Mouse (Mus musculus): ENCODE measurements around the gene Tprkb. TPM values are rescaled to one million over a fixed set of nuclear protein-coding genes. Genes with fewer than 3 reads are reported as not detected.

Gene Tprkb
- 28.5 and 29.1 TPM in 2 replicates for polyA plus RNA-seq (2015; fragmentation: Nextera tagmentation; extraction: Ambion mirVana)

GRCm38 (mm10) chr6:85911587-85911986 lies at the start of gene Tprkb:
Tprkb (plus strand) TSS chr6:85911865.

GRCm38 (mm10) chr6:85869006-85869405 lies 42.7 kb upstream of the Tprkb start, which contains the start of gene Nat8f2:
Nat8f2 (minus strand) TSS chr6:85869158.

GRCm38 (mm10) chr6:85904642-85905061 lies 7.0 kb upstream of the Tprkb start, which contains the start of gene Nat8f4:
Nat8f4 (minus strand) TSS chr6:85904884.

GRCm38 (mm10) chr6:85915539-85916513 lies 4.2 kb downstream of the Tprkb start, which contains the start of gene Nat8f1:
Nat8f1 (minus strand) TSS chr6:85915687.

GRCm38 (mm10) chr6:85961101-85962091 lies 49.7 kb downstream of the Tprkb start, which contains the start of gene Dusp11:
Dusp11 (minus strand) TSS chr6:85961667.

Other genes with a start within 250 kb of the Tprkb start
- 0.07 TPM in 1 of 2 replicates, not detected in the other for gene Nat8f7, start 198.7 kb upstream of the Tprkb start, polyA plus RNA-seq (2015; fragmentation: Nextera tagmentation; extraction: Ambion mirVana)
- gene Nat8f3, start 146.1 kb upstream of the Tprkb start, polyA plus RNA-seq (2015; fragmentation: Nextera tagmentation; extraction: Ambion mirVana): not detected in 2 replicates
- not detected in 2 replicates for gene Nat8f6, start 90.9 kb upstream of the Tprkb start, polyA plus RNA-seq (2015; fragmentation: Nextera tagmentation; extraction: Ambion mirVana)
- gene Nat8f5, start 90.9 kb upstream of the Tprkb start, polyA plus RNA-seq (2015; fragmentation: Nextera tagmentation; extraction: Ambion mirVana): not detected in 2 replicates
- gene Nat8, start 79.8 kb upstream of the Tprkb start, polyA plus RNA-seq (2015; fragmentation: Nextera tagmentation; extraction: Ambion mirVana): 0.16 TPM in 1 of 2 replicates, not detected in the other
- gene Nat8f2, start 42.7 kb upstream of the Tprkb start, polyA plus RNA-seq (2015; fragmentation: Nextera tagmentation; extraction: Ambion mirVana): not detected in 2 replicates
- gene Nat8f4, start 7.0 kb upstream of the Tprkb start, polyA plus RNA-seq (2015; fragmentation: Nextera tagmentation; extraction: Ambion mirVana): 0.72 and 0.90 TPM in 2 replicates
- 3.9 and 5.0 TPM in 2 replicates for gene Nat8f1, start 3.8 kb downstream of the Tprkb start, polyA plus RNA-seq (2015; fragmentation: Nextera tagmentation; extraction: Ambion mirVana)
- 27.0 and 30.4 TPM in 2 replicates for gene Dusp11, start 49.8 kb downstream of the Tprkb start, polyA plus RNA-seq (2015; fragmentation: Nextera tagmentation; extraction: Ambion mirVana)
- not detected in 2 replicates for gene Figla, start 104.3 kb downstream of the Tprkb start, polyA plus RNA-seq (2015; fragmentation: Nextera tagmentation; extraction: Ambion mirVana)
- gene Add2, start 116.8 kb downstream of the Tprkb start, polyA plus RNA-seq (2015; fragmentation: Nextera tagmentation; extraction: Ambion mirVana): 0.15 and 0.49 TPM in 2 replicates

Measured in skeletal muscle tissue, postnatal 0 days (tissue).